Mouse (Mus musculus) gastrocnemius, postnatal 14 days (tissue): ENCODE measurements at regions not wholly inside any gene's neighbourhood (a gene's known extent, or its start where the extent isn't known, plus 50 kb on each side); places are given as distances from the start of the nearest gene placed in this dataset.
"Not testable (repeated sequence)": the region's sequence is repeated elsewhere in the genome, so short reads cannot be mapped to it uniquely, and the experiment has no call there.

Source experiments
- DNase-seq: peaks from one replicate; pipeline ENCODE4 v3.0.0; 2021; ENCODE audit warnings: mixed read lengths
- intact Hi-C: fragments of 180-260 bp; cut with DNase I; formaldehyde crosslinking; loops from one replicate; pipeline ENCODE4 v1.15.1; 2025; ENCODE audit warnings: low total_unique reads

DNA sequence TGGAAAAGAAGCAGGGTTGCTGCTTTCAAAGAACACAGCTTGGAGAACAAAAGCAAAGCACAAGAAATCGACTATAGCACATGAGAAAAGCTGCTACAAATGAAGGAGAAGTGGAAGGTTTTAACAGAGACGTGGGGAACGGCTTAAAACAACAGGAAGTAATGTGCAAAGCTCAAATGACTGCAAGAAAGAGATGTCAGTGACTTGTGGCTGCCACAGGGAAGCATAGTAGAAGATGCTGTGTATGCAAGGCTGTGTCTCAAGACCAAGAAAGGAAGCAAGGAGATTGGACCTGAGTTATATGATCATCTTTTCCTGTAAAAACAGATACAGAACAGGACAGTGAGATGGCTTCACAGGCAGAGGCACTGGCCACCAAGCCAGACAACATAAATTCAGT is 154.6 kb upstream of the Supt20 start:
- intact Hi-C loops: no loop called here
- DNase-seq: no peak

DNA sequence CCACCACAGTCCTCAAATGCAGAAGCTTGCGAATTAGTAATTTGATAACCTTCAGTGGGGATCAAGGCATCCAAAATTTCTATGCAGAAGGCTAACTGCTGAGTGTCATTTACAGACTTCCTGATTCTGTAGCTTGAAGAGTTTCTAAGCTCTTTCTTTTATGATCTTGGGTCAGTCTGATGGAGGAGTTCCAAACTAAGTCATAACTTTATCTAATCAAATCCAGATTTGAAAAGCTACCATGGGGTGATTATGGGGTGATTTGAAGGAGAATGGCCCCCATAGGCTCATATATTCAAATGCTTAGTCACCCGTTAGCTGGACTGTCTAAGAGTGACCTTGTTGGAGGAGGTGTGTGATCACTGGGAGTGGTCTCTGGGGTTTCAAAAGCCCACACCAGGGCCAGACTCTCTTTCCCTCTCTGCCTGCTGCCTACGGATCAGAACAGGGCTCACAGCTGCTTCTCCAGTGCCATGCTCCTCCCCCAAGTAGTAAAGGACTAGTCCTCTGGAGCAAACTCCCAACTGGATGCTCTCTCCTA is 152.0 kb upstream of the Supt20 start:
- DNase-seq: no peak
- intact Hi-C loops: no loop called here

DNA sequence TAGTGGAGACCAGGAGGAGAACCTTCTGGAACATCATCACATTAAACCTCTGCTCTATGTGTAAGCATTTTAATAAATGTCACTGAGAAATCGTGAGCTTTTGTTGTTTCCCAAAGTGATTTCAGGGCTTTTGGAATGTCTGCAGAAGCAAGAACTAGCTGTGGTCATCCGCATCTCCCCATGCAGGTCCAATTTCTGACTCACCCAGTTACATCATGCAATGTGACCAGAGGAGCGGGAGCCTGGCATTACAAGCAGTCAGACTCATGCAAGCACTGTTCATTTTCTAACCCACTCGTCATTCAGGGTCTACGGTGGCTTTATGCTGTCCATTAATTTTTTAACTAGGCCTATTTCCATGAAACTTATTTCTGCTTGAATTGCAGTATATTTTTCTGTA is 151.2 kb upstream of the Supt20 start:
- peak; percentile 33 for DNase-seq
- intact Hi-C loops: no loop called here

DNA sequence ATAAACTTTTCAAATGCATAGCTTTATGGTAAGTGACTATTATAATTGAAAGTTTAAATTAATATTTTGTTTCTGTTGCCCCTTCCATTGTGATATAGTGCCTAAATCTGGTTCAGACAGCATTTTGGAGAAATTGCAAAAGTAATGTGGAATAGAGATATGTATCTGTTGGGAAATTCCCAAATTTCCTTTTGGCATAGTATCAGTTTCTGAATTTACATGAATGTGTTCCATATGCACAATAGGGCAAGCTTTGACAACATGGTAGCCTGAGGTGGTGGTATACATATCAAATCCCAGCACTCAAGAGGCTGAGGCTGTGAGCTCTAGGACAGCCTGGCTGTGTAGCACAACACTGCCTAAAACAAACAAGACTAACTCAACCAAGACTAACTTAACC is 147.2 kb upstream of the Supt20 start:
- no peak for DNase-seq
- intact Hi-C loops: no loop called here

DNA sequence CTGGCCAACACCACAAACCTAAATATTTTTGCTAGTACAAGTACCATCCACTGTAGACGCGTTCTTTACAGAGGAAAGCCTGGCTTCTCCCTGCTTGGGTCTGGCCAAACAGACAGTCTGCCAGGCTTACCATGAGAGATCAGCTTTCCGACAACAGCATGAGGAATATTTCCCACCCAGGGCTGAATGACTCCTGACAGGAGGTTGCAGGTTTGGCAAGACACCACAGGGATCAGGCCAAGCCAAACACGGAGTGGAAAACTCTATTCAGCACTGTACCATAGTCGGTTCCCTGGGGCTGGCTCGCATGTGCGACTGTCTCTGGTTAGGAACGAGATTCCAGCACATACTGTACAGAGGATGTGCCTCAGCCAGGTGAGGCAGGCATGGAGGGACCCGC is 140.7 kb upstream of the Supt20 start:
- intact Hi-C loops: no loop called here
- peak; percentile 54 for DNase-seq

DNA sequence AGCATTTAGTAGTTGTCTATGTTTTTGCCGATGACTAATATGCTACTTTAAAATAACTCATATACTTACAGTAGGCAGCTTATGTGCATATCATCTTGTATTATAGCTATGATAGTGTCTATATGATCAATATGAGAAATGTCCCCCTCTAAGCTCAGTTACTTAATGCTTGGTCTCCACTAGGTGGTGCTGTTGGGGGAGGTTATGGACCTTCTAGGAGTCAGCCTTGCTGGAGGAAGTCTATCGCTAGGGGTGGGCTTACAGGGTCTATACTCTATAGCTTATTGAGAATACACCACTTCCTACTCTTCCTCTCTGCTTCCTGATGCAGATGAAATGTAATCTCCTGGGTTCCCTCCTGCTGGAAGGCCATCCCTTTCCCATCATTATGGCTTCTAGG is 136.7 kb upstream of the Supt20 start:
- intact Hi-C loops: no loop called here
- DNase-seq: no peak

DNA sequence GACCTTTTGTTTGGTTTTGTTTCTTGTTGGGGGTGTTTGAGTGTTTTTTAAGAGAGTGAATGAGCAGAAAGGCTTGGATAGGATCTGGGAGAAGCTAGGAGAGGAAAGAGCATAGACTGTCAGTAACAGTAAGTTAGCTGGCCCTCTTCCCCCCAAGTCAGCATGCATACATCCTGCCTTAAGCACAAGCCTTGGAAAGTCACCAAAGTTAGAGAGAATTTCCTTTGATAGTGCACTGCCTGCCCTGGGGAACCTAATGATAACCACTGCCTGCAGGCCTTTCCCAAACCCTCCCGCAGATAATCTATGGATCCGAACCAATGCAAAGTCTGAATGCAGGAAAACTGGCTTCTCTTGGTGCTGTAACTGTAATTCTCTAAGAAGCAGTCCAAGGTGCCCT is 133.6 kb upstream of the Supt20 start:
- intact Hi-C loops: no loop called here

DNA sequence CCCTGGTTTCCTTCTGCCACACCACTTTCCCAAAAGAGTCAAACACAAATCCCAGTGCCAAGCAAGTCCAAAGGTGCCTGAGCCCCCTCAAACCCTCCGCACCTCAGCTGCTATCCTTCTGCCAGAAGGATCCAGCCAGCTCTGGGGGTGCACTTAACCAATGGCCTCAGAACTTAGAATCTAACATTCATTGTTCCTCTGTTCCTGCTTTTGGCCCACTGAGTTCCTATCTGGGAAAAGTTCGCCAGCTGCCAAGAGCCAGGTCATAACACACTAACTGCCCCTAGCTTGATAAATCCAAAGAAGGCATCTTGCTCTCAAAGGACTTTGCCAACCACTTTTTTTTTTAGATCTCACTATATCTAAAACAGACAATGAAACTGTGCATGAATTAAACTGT is 133.1 kb upstream of the Supt20 start:
- DNase-seq: no peak
- intact Hi-C loops: no loop called here

More for the DNA sequence above, 133.6 kb upstream of the Supt20 start:
- DNase-seq: no peak

DNA sequence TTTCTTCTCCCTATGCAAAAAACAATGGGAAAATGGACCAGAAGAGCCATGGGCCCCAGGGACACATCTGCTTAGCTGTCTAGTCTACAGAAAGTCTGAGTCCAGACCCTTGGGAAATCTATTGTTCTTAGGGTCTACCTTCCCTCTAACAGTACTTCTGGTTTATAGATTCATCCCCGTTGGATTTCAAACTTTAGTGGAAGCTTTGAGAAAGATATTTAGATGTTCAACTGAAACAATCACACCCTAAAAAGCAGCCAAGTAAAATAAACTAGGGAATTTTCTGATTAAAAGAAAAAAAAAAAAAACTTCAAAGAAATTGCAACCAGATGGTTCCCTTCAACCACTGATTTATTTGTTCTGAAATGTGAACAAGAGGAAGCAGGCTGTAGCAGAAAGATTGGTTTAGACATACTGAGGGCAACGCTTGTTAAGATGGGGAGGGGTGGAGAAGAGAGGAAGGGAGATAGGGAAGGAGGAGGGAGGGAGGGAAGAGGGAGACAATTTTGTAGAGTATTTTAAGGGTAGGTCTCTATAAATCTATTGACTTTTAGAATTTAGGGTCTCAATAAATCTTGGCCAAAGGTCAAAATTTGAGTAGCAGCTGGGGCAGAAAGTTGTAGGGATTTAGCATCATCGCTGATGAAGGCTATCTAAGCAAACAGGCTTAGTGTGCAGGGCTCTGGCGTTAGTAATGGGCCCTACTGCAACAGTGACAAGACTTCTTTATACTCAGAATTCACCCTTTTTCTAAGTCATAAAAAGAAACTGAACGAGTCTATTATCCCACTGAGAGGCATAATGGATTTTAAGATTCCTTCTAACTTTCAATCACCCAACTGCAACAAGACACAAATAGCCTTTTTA is 132.3 kb upstream of the Supt20 start:
- intact Hi-C loops: no loop called here
- DNase-seq: no peak

DNA sequence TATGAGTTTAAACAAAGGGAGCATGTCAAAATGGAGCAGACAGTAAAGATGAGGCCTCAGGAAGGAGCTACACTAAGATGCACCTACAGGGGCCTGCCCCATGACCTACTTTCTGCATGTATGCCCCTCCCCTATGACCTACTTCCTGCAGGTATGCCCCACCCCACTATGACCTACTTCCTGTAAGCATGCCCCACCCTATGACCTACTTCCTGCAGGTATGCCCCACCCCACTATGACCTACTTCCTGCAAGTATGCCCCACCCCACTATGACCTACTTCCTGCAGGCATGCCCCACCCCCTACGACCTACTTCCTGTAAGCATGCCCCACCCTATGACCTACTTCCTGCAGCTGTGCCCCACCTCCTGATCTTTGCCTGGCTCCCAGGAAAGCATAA is 125.3 kb upstream of the Supt20 start:
- intact Hi-C loops: loop anchor here (2.0 kb wide), 1 partner anchor 19 kb away; no protein-coding TSS in a partner anchor
- DNase-seq: no peak

DNA sequence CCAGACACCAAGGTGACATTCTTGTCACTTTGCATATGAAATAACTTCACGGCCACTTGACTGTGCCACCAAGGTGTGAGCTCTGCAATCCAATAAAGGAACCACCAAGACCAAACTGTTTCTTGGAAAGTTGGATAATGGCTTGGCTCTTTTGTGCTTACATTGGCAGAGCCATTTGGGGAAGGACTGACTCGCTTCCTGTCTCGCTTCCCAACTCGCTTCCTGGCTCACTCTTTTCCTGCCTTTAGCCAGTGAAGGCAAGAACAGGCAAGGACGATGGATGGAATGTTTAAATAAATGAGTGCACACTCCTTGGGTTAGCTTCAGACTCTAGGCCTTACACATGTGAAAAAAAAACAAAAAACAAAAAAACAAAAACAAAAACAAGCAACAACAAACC is 124.5 kb upstream of the Supt20 start:
- DNase-seq: no peak
- intact Hi-C loops: no loop called here

DNA sequence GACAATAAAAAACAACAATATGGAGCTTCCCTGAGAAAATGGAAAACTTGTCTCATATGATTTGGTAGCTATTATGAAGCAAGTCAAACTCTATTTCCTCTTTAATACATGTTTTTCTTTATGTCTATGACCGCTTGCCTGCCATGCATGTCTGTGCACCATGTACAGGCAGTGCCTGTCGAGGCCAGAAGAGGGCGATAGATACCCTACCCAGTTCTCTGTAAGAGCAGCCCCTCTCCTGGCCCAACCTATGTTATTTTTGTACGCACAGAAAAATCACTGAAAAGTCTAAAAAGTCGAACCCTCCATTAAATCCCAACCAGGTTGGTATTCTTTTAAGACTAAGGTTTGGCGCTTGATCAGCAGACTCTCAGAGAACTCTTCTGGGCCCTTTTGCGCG is 122.1 kb upstream of the Supt20 start:
- intact Hi-C loops: no loop called here
- no peak for DNase-seq

DNA sequence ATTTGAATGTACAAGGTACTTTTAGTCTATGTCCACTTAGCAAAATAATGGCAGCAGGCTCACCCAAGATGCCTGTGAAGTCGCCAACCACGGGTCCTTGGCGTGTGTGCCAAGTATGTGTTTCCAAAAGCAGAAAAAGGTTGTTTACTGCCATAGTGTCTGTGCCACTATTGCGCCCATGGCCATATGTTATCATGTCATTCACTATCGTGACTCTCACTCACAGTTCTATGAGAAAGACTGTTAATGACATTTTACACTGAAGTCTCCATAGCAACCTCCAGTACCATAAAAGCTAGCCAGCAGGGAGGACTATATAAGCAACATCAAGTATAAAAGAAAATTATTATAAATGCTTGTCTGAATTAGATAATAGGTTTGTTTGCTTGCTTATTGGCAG is 114.8 kb upstream of the Supt20 start:
- intact Hi-C loops: no loop called here
- no peak for DNase-seq

DNA sequence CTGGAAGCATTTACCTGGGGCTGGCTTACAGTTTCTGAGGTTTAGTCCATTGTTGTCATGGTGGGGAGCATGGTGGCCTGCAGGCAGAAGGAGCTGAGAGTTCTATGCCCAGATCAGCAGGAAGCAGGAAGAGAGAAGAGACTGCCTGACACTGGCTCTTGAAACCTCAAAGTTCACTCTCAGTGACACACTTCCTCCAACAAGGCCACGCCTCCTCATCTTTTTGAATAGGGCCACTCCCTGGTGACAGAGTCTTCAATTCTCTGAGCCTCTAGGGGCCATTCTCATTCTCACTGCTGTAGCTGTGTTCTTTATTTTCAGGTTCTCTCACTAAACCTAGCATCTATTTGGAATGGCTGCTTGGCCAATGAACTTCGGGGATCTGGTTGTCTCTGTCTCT is 113.2 kb upstream of the Supt20 start:
- DNase-seq: no peak
- intact Hi-C loops: no loop called here

DNA sequence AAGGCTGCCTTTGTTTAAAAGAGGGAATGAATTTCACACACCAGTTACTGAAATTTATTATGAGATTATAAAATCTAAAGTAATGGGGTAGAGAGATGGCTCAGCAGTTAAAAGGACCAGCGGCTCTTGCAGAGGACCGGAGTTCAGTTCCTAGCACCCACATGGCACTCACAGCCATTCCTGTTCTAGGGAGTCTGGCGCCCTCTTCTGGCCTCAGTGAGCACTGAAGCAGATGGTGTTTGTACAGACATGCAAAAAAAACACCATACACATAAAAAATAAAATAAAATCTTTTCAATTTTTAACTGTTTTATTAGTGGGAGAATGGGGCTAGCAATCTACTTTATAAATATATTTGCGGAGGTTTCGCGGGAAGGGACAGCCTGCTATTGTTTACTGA is 112.3 kb upstream of the Supt20 start:
- intact Hi-C loops: no loop called here

DNA sequence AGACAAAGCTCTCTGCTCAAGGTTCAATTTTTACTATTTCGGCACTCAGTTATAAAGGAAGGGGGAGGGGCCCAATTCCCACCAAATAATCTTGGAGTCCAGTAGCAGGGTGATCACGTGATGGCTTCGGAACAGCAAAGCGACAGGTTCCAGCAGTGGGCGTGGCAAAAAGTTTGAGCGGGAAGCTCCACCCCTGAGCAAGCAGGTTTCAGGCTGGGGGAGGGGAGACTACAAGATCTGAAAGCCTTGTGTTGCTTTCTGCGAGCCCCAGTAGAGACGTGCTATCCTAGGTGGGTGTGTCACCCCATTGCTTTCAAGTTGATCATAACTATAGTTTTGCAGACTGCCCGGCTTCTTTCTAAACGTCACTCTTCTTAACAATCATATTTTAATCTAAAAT is 106.8 kb upstream of the Supt20 start:
- DNase-seq, intact Hi-C loops: not testable (repeated sequence)

More for the DNA sequence above, 112.3 kb upstream of the Supt20 start:
- no peak for DNase-seq

DNA sequence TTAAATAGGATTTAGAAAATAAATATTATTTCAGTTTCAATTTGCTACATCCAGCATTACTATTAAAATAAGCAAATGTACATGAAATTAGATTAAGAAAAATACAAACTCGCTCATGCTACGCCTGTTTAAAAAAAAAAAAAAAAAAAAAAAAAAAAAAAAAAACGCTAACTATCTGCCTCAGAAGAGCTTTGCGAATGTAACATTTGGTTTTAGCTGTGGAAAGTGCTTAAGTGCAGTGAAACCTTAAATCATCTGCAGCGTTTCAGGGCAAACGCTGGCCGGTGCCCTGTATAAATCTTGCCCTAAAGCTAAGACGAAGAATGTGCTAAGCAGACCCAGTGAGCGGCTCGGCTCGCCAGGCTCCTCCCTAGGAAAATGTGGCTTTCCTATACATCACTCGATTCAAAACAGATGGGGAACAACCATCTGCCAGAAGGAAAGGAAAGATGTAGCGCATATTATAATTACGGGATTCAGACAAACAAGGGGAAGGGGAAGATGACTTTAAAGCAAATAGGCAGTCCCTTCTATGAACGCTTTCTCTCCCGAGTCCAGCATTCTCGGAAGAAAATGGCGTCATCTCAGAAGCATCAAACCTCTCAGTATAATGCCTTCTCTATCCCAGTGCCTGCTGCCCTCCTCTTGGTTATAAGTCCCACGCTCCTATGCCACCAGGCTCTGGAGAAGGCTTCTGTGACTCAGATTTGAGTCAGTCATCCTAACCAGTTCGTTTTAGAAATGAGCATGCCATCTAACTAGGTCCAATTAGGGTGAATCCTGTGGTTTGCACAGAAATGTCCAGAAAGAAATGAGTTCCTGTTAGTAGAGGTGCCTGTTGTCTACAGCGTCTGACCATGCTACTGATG is 105.2 kb upstream of the Supt20 start:
- no peak for DNase-seq
- intact Hi-C loops: no loop called here

DNA sequence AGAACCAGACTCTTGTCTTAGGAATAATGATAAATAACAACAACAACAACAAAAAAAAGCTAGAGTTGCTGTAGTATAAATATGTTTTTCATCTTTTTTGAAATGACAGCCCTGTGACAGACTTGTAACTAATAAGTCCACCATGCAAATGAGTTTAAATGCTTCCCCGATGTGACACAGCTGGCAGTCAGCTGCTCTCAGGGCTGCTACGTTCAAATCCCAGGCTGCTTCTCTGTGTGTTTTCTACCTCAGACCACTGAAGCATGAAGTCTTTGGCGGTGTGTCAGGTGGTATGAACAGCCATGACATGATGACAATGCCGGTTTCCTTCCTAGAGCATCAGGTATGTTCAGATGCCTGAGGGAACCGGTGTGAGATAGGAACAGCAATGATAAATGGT is 104.4 kb upstream of the Supt20 start:
- no peak for DNase-seq
- intact Hi-C loops: no loop called here

DNA sequence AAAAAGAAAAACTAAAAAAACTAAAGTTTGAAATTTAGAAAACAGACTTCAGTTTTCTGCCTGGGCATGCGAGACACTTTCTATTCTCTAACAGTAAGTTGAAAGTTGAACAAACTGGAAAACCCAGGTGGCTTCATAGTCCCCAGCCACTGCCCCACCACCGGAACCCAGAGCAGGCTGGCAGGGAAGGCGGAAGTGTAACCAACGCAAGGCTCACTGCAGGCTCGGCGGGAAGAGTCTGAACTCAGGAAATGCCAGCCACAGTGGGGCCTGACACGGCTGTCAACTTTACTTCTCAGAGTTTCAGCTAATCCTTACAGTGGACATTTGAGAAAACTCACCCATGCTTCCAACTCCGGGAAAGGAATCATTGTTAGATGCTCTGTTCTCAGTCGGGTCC is 102.6 kb upstream of the Supt20 start:
- intact Hi-C loops: no loop called here
- DNase-seq: no peak

DNA sequence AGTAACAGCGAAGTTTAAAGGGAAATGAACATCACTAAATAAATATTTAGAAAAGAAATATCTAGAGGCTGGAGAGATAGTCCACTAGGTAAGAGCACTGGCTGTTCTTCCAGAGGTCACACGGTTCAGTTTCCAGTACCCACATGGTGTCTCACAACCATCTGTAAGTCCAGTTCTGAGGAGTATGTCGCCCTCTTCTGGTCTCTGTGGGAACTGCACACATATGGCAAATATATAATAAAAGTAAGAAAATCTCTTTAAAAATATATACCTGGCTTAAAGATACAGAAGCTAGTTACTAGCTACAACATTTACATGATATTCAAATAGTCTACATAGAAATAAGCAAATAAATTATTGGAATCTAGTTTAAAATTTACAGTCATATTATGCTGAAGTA is 101.4 kb upstream of the Supt20 start:
- intact Hi-C loops: no loop called here
- no peak for DNase-seq

DNA sequence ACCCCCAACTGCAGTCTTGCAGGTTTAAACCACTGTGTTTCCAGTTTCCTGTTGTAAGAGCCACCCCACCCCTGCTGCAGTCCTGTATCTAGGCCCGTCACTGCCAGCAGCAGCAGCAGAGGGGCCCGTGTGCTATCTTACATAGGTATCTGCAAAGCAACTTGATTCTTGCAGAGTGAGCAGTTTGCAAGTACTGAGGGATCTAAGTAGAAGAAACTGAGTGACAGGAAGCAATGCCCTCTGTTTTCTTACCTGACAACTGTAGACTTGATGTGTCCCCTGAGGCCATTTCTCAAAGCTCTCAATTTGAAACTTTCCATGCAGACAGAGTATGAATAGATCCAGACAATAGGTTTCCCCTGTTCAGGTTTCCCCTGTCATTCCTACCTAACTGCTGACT is 100.5 kb upstream of the Supt20 start:
- no peak for DNase-seq
- intact Hi-C loops: no loop called here
